Mouse (Mus musculus) spleen, adult 10 weeks (tissue): ENCODE data around the gene Ipo5. TPM values are rescaled to one million over a fixed set of nuclear protein-coding genes. Genes with fewer than 3 reads are reported as not detected.

Experiments
- polyA plus RNA-seq: library from polyadenylated mRNA; stranded (reverse); fragments of 350-450 nt; fragmentation: Illumina TruSeq; extraction: RNeasy Lipid Tissue Mini Kit (QIAGEN cat#74804); gene quantifications from one replicate; pipeline ENCODE4 v1.2.3, GENCODE M21; 2015; ENCODE audit warnings: low replicate concordance; ENCODE audit not compliant: insufficient read depth

The Ipo5 gene
- polyA plus RNA-seq: 70.2 TPM

DNA sequence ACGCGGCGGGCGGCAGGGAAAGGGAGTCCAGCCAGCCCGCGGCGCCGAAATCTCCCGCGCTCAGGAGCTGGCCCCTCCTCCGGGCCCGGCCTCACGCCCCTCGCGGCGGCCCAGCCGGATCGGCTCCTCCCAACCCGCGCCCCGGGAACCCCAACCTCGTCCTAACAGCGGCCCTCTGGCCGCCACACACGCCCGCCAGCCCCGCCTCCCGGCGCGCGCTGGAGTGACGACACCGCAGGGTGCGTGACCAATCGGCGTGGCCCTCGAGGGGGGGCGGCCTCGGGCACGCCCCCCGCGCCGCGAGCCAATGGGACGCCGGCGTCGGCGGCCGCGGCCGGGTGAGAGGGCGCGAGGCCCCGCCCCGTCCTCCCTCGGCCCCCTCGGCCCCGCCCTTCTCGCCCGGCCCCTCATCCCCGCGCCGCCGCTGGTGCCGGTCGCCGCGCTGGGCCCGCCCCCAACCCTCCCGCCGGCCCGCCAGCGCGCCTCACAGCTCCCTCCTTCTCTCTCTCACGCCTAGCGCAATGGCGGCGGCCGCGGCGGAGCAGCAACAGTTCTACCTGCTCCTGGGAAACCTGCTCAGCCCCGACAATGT lies at the start of gene Ipo5:
Ipo5 (plus strand) TSS at position 492 of the 592 bp plus-strand sequence.

Other genes with a start within 250 kb of the Ipo5 start
- 3.4 TPM for gene Farp1, start 124.0 kb downstream of the Ipo5 start, polyA plus RNA-seq